Mouse (Mus musculus) lung, embryonic 16.5 days (tissue): Measurements from ENCODE around the gene Dhfr. TPM values are rescaled to one million over a fixed set of nuclear protein-coding genes. Genes with fewer than 3 reads are reported as not detected.
"Not testable (repeated sequence)": the region's sequence is repeated elsewhere in the genome, so short reads cannot be mapped to it uniquely, and the experiment has no call there.

Source experiments
- ATAC-seq: fragments of 200-750 bp; cut with Nextera tagmentation; 2 replicates; pipeline ENCODE4 v1.8.0; 2017; ENCODE audit warnings: low read depth, mild to moderate bottlenecking, moderate library complexity
- H3K27ac ChIP-seq: fragments of 300-500 bp; sonication (generic); 2 replicates; pipeline ENCODE4 v1.5.1; 2014; ENCODE audit warnings: mild to moderate bottlenecking, control low read depth, low read length
- H3K27me3 ChIP-seq: fragments of 300-500 bp; sonication (generic); 2 replicates; pipeline ENCODE4 v1.6.1; 2014; ENCODE audit warnings: low read depth, low read length, mixed read lengths; ENCODE audit not compliant: control insufficient read depth, insufficient read depth
- H3K36me3 ChIP-seq: fragments of 300-500 bp; sonication (generic); 2 replicates; pipeline ENCODE4 v1.6.1; 2014; ENCODE audit warnings: low read length; ENCODE audit not compliant: control insufficient read depth, insufficient read depth
- H3K4me1 ChIP-seq: fragments of 300-500 bp; sonication (generic); replicated peaks from 2 replicates; pipeline ENCODE4 v1.6.1; 2014; ENCODE audit warnings: low read length, mixed read lengths; ENCODE audit not compliant: control insufficient read depth, insufficient read depth
- H3K4me2 ChIP-seq: fragments of 300-500 bp; sonication (generic); 2 replicates; pipeline ENCODE4 v1.6.1; 2014; ENCODE audit warnings: low read depth, low read length, control low read depth
- H3K4me3 ChIP-seq: fragments of 300-500 bp; sonication (generic); 2 replicates; pipeline ENCODE4 v1.5.1; 2014; ENCODE audit warnings: mild to moderate bottlenecking, low read length, control low read depth
- H3K9ac ChIP-seq: fragments of 300-500 bp; sonication (generic); 2 replicates; pipeline ENCODE4 v1.6.1; 2014; ENCODE audit warnings: low read length, control low read depth
- H3K9me3 ChIP-seq: fragments of 300-500 bp; sonication (generic); 2 replicates; pipeline ENCODE4 v1.6.1; 2016; ENCODE audit warnings: low read length; ENCODE audit not compliant: control insufficient read depth
- WGBS: fragments of 180-500 bp; shearing (Covaris S2); extraction: QIAGEN DNeasy Blood & Tissue Kit; methylation state at CpG from one replicate; pipeline ENCODE4 v1.1.7; 2014; 5-methylcytosine and 5-hydroxymethylcytosine counted together
- polyA plus RNA-seq: library from polyadenylated mRNA; unstranded; fragments of >200 nt; fragmentation: Nextera tagmentation; extraction: Ambion mirVana; gene quantifications from 2 replicates; pipeline ENCODE4 v1.2.1, GENCODE M21; 2015

The Dhfr gene
- polyA plus RNA-seq, 1 experiment from 2014 or later: 17.0 TPM

- Histone ChIP-seq H3K4me1 (no peaks in the 10 kb centered on the region), H3K9me3 (no peaks in the 10 kb centered on the region), H3K27me3 (no peaks in the 10 kb centered on the region), H3K4me2 (no peak overlapping the region), H3K27ac (no peak overlapping the region), H3K4me3 (no peak overlapping the region), H3K36me3 (peaks cover 11% of the 10 kb centered on the region), H3K9ac (no peak overlapping the region)
- ATAC-seq: no peak
- WGBS: 71% methylated on average over 2 of the region's 2 CpGs
Measured at GRCm38 (mm10) chr13:92361609-92362008, 7.1 kb downstream of the Dhfr start.

GRCm38 (mm10) chr13:92365312-92365711 is 10.8 kb downstream of the Dhfr start:
- H3K9me3 ChIP-seq: no peaks in the 10 kb centered on the region
- no peak overlapping the region for H3K27ac ChIP-seq
- H3K27me3 ChIP-seq: no peaks in the 10 kb centered on the region
- no peaks in the 10 kb centered on the region for H3K4me1 ChIP-seq
- no peak overlapping the region for H3K4me3 ChIP-seq
- WGBS: 53% methylated on average over 4 of the region's 4 CpGs
- no peak for ATAC-seq
- no peak overlapping the region for H3K9ac ChIP-seq
- peaks cover 23% of the 10 kb centered on the region for H3K36me3 ChIP-seq
- no peak overlapping the region for H3K4me2 ChIP-seq

- H3K27me3 ChIP-seq: no peaks in the 10 kb centered on the region
- WGBS: 83% methylated on average over 3 of the region's 3 CpGs
- H3K4me2 ChIP-seq: no peak overlapping the region
- no peak overlapping the region for H3K9ac ChIP-seq
- no peak overlapping the region for H3K4me3 ChIP-seq
- H3K9me3 ChIP-seq: no peaks in the 10 kb centered on the region
- H3K36me3 ChIP-seq: peaks cover 16% of the 10 kb centered on the region
- H3K27ac ChIP-seq: no peak overlapping the region
- no peak for ATAC-seq
- H3K4me1 ChIP-seq: no peaks in the 10 kb centered on the region
Measured at GRCm38 (mm10) chr13:92370811-92371210, 16.3 kb downstream of the Dhfr start.

GRCm38 (mm10) chr13:92371466-92371865 is 16.9 kb downstream of the Dhfr start:
- H3K4me2 ChIP-seq, H3K4me1 ChIP-seq, H3K27me3 ChIP-seq, H3K9ac ChIP-seq, H3K27ac ChIP-seq, H3K9me3 ChIP-seq, ATAC-seq, H3K4me3 ChIP-seq: not testable (repeated sequence)
- peaks cover 16% of the 10 kb centered on the region for H3K36me3 ChIP-seq
- WGBS: 89% methylated on average over 6 of the region's 6 CpGs

DNA sequence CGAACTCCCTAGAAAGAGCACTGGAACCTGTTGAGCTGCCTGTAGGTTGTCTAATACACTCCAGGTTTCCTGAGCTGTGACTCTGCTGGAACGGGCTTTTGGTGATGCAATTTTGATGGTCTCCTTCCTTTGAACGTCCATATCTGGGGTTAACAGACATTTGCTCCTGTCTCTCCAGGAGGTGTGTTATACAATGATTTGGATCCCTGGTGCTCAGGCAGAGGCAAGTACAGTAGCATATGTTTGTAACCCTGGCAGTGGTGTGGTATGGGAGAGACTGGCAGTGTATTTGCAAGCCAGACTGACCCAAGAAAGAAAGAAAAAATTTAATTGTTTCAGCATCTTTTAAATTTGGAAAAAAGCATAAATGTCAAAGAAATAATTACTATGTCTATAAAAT is 32.8 kb downstream of the Dhfr start:
- ATAC-seq: no peak
- Histone ChIP-seq H3K27me3 (no peaks in the 10 kb centered on the region), H3K27ac (no peak overlapping the region), H3K4me1 (no peaks in the 10 kb centered on the region), H3K4me2 (no peak overlapping the region), H3K9me3 (no peaks in the 10 kb centered on the region), H3K36me3 (no peaks in the 10 kb centered on the region; the same call in 1 of the 2 replicates), H3K9ac (no peak overlapping the region), H3K4me3 (no peak overlapping the region)
- 84% methylated on average over 3 of the region's 3 CpGs for WGBS

DNA sequence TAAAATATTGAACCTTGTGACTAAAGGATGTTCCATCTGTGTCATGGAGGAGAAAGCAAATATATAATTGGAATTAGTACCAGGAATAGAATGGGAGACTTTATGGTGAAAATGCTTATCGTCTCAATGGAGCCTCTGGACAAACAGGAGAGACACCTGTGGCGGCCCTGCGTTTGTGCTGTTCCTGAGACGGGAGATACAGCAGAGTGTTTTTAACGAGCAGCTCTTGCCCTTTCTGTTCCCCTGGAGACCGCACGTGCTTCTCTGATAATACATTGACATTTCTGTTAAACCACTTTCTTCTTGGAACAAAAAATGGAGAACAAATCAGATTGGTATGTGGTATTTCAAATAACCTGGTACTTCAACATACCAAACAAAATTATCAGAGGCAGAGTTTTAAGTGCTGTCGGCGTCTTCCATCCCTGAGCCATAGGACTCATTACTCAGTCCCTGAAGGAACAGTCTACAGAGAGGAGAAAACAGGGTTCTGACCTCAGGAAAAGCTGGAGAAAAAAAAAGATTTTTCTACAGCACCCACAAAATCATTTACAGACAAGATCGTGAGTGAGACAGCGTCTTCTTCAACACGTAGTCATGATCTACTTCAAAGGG is 38.6 kb downstream of the Dhfr start:
- Histone ChIP-seq H3K9ac (no peak overlapping the region), H3K4me2 (no peak overlapping the region), H3K4me3 (no peak overlapping the region), H3K27ac (peak overlapping the region; percentile 65), H3K4me1 (no peaks in the 10 kb centered on the region), H3K9me3 (no peaks in the 10 kb centered on the region), H3K27me3 (no peaks in the 10 kb centered on the region), H3K36me3 (no peaks in the 10 kb centered on the region)
- ATAC-seq: peak; percentile 91
- 44% methylated on average over 12 of the region's 12 CpGs for WGBS

DNA sequence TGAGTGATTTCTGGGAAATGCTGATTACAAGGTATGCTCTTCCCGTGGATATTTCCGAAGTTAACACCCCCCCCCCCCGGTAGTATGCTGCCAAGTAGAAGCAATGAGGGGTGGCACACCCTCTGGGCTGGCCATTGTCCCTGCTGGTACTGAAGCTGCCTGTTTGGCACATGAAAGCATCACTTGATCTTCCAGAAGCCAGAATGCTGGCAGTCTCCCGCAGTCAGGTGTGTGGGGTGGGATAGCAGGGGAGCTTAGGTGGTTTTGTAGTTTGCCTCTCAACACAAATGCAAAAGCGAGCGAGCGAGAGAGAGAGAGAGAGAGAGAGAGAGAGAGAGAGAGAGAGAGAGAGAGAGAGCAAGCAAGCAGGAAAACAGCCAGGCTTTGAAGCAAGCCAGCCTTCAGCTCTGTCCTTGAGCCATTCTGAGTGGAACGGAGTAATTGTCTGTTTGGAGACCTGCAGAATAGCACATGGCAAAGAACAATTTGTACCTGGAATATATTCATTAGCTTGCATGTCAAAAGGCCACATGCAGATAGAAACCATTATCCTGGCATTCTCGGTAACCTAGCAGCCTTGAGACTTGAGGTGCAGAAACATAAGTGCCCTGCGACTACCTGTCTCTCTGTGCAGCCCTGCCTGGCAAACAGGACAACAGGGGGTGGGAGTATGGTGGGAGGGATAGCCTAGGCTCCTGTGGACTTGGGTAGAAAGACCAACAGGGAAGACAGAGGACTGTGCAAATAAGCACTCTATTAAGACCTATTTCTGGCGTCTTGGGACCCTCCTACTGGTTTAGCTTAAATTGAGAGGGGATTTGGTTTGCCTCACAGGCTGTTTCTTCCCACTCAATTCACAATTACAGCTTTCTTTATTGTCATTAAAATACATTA is 44.2 kb downstream of the Dhfr start:
- H3K9me3 ChIP-seq: no peaks in the 10 kb centered on the region
- no peak overlapping the region for H3K27ac ChIP-seq
- no peaks in the 10 kb centered on the region for H3K36me3 ChIP-seq
- H3K9ac ChIP-seq: no peak overlapping the region
- H3K27me3 ChIP-seq: no peaks in the 10 kb centered on the region
- H3K4me2 ChIP-seq: no peak overlapping the region
- no peak overlapping the region for H3K4me3 ChIP-seq
- ATAC-seq: no peak
- H3K4me1 ChIP-seq: no peaks in the 10 kb centered on the region
- WGBS: 64% methylated on average over 11 of the region's 11 CpGs

DNA sequence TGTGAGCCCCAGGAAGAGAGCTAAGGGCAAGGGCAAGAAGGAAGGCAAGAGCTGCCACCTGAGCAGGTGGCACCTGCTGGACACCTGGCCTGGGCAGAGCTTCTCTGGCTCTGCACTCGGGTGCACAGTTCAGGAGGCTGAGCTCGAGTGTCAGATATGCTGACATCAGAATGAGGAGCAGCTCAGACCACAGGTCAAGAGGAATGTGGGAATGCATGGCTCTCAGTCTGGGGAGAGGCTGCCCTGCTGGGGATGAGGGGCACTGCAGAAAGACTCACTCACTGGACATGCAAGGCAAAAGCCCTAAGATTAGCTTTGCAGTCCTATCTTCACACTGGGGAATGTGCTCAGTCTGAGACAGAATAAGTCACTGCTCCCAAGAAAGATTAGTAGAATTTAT is 47.5 kb downstream of the Dhfr start:
- Histone ChIP-seq H3K36me3 (no peaks in the 10 kb centered on the region), H3K9me3 (no peaks in the 10 kb centered on the region), H3K4me1 (no peaks in the 10 kb centered on the region), H3K4me3 (no peak overlapping the region), H3K4me2 (no peak overlapping the region), H3K27me3 (no peaks in the 10 kb centered on the region), H3K27ac (no peak overlapping the region), H3K9ac (no peak overlapping the region)
- no peak for ATAC-seq
- 34% methylated on average over 2 of the region's 2 CpGs for WGBS

DNA sequence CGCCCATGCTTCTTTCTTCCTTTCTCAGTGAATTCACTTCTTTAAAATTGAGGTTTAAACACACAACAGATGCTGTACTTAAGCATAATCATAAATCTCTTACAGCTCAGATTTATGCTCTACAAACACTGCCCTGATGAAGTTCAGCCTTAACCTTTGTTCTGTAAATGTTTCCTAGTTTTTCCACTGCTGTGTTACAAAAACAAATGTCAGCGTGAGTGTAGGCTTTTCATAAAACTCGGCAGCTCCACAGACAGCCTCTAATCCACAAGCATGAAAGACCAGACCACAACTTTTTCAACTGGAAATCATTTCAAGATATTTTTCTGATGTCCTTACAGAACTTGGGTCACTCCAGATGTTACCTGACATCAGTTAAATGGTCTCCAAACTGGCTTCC is 49.0 kb downstream of the Dhfr start:
- no peak for ATAC-seq

More for the DNA sequence above, 49.0 kb downstream of the Dhfr start:
- H3K9me3 ChIP-seq: no peaks in the 10 kb centered on the region
- H3K27ac ChIP-seq: no peak overlapping the region
- no peaks in the 10 kb centered on the region for H3K27me3 ChIP-seq
- no peaks in the 10 kb centered on the region for H3K4me1 ChIP-seq
- H3K4me2 ChIP-seq: no peak overlapping the region
- H3K9ac ChIP-seq: no peak overlapping the region
- H3K36me3 ChIP-seq: no peaks in the 10 kb centered on the region
- H3K4me3 ChIP-seq: no peak overlapping the region
- 75% methylated on average over 3 of the region's 3 CpGs for WGBS
